Mouse (Mus musculus): ENCODE results near the gene Hk1. TPM values are rescaled to one million over a fixed set of nuclear protein-coding genes. Genes with fewer than 3 reads are reported as not detected.
"Not testable (repeated sequence)": the region's sequence is repeated elsewhere in the genome, so short reads cannot be mapped to it uniquely, and the experiment has no call there.

Hk1 gene
- total RNA-seq, 2 experiments from 2014 or later = 7.1 to 8.5 TPM

DNA sequence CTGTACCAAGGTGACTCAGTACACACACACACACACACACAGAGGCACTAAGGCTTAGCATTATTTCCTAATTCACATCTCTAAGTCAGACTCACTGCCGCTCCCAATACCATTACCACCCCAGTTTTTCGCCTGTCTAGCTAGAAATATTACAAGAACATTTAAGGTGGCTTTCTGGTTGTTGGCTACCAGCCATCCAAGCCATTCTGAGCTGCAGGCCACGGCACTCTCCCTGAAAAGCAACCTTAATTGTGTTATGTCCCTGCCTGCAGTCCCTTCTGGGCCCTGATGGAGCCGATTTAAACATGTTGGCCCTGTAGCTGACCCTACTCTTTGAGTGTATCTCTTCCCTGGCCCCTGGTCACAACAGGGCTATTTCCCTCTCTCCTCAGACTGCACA lies 37.8 kb downstream of the Hk1 start:
- DNase-seq = no peak

GRCm38 (mm10) chr10:62340991-62341390 lies 38.7 kb downstream of the Hk1 start:
- no peak for DNase-seq

- DNase-seq = peak; percentile 97
Observed at GRCm38 (mm10) chr10:62340095-62340731, 39.5 kb downstream of the Hk1 start.

DNA sequence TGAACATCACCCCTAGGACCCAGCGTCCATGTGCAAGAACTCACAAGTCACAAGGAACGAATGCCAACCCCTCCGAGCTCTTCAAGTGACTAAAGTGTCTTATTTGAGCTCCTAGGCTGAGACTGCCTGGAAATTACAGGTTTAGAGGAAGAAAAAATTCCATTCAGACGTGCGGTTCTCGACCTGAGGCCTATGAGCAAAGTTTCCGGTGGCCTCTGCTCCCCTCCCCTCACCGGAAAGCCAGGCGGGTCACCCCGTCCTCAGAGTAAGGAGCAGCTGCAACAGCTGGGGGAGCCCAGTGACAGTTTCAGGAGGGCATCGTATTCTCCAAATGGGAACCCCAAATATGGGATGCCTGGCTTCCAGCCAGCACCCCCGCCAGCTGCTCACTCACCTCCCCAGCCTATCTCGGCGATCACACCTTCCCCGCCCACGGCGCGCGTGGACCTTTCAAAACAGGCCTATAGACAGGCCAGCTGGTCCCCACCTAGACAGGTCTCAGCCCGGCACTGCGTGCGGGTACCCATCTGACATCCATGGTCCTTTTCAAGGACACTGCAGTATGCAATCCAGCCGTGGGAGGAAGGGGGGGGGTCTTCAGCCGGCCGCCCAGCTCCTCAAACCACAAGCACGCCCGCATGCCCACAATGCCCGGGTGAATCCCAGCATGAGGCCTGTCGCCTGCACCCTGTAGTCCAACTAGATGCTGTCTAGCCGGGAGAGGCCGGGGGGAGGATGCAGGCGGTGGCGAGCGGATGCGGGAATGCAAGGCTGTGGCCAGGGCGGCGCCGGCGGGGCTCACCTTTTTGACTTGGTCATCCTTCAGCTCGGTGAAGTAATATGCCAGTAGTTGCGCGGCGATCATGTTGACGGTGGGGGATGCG lies 40.3 kb downstream of the Hk1 start:
- peak; percentile 33 for DNase-seq

DNA sequence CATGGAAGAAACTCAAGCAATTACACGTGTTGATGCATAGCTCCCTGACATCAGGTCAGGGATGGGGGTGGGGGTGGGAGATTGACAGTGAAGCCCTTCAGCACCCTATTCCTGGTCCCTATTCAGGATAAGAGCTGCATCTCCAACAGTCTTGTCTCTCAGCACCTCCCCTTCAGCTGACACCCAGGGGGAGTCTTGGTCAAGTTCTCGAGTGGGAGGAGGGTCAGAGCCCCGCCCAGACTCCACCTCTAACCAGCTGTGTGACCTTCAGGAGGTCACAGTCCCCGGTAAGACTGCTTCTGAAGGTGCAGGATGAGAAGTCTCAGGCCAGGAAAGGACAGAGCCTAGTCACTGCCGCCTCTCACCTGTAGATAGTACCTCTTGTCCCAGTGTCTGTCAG lies 41.1 kb downstream of the Hk1 start:
- no peak for DNase-seq

GRCm38 (mm10) chr10:62338176-62338575 lies 41.5 kb downstream of the Hk1 start:
- no peak for DNase-seq

DNA sequence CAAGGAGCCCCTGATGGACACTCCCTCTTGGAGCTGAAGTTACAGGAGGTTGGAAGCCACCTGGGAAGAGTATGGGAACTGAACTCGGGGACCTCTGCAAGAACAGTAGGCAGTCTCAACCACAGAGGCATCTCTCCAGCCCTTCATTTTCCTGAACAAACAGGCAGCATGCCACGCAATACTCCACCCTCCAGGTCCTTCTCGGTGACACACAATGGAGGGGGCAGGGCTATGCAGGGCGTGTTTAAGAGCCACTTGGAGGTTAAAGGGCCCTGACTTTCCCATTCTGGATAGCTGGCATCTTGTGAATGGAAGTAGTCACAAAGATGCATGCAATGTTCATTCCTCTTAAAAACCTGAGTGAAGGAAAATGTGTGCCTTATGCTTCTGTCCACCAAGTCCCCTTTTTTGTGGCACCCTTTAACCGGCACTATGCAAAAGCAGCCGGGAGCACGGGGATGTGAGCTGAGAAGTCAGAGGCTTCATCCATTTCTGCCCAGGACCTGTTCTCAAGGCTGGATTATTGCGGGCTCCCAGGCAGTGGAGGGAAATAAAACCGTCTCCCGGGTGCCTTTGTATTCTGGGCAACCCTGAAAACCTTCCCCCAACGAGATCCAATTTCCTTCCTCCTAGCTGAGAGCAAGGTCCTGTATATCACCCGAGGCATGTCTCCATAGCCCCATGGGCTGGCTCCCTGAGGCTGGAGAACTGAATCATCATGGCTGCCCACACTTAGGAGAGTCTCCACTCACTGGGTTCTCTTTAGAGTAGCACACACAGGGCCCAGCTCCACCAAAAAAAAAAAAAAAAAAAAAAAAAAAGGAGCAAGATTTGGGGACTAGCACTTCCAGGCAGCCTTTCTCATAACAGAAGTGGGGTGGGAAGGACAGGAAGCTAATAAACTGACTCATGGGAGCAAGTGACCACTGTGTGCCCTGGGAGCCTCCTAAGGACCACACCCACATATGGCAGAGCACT lies 42.8 kb downstream of the Hk1 start:
- no peak for DNase-seq

DNA sequence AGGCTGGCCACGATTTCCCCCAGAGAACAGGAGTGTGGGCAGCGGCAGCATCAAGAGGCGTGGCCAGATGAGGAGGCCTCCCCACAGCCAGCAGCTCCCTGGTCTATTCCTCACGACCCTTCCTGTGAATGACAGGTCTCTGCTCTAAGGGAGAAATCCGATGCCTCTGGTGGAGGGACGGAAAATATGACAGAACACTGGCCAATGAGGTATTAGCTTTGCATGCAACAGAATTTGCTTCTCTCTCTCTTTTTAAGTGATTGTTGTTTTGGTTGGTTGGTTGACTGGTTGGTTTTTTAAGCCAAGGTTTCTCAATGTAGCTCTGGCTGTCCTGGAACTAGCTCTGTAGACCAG lies 44.3 kb downstream of the Hk1 start:
- DNase-seq = no peak

DNA sequence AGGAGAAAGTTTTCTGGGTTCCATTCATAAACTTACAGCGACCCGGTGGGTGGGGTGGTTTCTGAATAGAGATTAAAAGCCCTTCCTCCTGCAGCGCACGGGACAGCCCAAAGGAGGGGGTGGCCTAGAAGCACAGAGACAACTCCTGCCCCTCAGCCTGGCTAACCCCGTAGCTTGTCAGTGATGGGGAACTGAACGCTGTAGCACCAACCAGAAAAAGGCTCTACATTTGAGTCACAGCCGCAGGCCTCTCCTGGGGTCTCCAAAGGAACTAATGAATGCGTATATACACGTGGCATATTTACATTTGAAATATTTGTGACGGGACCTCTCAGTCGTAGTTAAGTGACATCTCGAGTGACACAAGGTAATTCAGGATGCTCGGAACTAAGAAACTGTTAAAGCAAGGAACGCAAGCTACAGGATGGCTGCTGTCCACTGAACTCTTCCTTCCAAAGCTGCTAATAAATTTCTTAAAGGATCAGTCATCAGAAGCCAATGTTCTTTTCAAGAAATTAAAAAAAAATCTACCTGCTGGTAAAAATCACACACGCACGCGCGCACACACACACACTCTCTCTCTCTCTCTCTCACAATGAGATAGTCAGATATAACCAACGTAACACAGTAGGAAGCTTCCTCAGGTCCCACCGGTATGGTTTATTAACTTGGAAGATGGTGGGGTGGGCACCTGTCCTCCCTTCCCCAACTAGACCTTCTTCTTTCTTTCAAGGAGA lies 44.9 kb downstream of the Hk1 start:
- no peak for DNase-seq

DNA sequence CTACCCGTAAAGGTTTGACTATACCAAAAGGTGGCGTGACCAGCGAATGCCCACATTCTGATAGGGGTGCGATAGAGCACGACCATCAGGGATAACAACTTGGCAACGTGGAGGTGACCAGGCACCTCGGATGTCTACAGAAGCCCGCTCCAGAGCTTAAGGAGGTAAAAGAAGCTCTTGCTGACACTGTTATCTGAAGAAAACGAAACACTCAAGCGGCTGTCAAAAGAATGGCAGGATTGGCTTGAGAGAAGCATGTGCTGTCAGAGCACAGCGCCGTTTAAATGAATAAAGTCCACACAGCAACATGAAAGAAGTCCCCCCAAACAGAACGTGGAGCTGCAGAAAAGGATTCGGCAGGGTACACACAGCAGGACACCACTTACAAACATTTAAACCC lies 46.4 kb downstream of the Hk1 start:
- no peak for DNase-seq

DNA sequence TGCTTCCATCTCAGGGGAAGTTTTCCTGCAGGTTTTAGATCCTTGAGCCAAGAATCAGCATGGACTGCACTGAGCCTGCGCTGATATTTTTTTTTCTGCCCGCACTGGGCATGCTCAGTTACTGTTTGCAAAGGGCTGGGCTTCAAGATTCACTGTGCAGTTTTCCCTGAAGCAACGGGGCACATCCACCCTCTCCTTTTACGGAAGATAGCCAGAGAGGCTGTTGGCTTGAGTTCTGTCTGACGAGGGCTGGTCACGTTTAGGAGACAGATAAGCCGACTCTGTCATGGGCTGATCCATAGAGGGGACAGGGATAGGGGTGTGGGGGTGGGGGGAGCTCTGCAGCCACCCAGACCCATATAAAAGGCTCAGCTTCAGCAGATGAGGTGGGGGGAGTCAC lies 47.2 kb downstream of the Hk1 start:
- DNase-seq = no peak

GRCm38 (mm10) chr10:62331771-62332170 lies 47.9 kb downstream of the Hk1 start:
- DNase-seq = no peak

- DNase-seq = no peak
Observed at GRCm38 (mm10) chr10:62331296-62331695, 48.4 kb downstream of the Hk1 start.

GRCm38 (mm10) chr10:62329846-62330245 lies 49.9 kb downstream of the Hk1 start:
- DNase-seq = no peak

GRCm38 (mm10) chr10:62328886-62329412 lies 50.8 kb downstream of the Hk1 start:
- no peak for DNase-seq

GRCm38 (mm10) chr10:62327572-62328317 lies 52.0 kb downstream of the Hk1 start:
- no peak for DNase-seq

DNA sequence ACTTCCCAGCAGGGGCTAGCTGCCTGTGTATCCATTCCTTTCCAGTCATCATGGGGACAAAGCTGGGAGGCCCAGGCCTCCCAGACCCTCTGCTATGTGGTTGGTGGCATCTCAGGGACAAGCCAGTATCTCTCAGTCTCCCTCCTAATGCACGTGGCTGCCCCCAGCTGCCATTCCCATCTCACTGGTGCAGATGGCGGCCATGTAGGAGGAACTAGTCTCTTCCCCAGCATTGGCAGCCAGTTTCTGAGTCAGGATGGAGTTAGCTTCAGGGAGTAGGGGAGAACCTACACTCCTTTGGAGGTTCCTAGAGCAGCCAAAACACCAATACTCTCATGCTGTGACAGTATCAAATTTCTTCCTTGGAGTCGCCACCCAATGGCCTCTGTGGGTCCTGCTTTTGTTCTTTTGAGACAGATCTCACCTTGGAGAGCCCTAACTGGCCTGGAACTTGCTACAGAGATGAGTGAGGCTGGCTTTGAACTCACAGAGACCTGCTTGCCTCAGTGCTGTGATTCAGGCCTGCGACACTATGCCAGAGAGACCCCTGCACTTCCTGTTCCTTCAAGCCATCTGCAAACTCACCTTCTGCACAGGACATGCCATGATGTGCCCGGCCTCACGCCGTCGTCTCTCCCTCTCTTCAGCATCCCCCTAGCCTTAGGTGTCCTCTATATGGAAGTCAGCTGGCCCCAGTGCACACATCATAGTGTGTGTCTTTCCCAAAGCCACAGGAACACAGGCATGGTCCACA lies 52.7 kb downstream of the Hk1 start:
- no peak for DNase-seq

DNA sequence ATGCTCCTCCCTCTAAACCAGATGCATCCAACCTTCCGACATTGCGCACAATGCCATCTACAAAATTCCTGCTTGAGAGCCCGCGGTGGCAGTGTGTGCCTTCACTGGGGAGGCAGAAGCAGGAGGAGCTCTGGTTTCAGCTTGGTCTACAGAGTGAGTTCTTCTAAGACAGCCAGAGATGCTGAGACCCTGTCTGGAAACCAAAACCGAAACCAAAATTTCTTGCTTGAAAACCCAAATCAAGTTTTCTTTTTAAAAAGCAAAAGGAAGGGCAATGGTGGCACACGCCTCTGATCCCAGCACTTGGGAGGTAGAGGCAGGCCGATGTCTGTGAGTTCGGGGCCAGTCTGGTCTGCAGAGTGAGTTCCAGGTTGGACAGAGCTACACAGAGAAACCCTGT lies 53.7 kb downstream of the Hk1 start:
- DNase-seq = no peak

DNA sequence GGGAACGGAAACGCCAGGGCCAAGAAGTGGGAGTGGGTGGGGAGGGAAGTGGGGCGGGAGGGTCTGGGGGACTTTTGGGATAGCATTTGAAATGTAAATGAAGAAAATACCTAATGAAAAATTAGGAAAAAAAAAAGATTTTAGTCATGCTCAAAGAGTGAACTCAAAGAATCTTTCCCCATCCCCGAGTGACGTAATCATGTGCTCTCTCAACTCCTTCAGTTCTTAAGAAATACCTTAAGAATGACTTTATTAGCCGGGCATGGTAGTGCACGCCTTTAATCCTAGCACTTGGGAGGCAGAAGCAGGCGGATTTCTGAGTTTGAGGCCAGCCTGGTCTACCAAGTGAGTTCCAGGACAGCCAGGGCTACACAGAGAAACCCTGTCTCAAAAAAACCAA lies 56.9 kb downstream of the Hk1 start:
- not testable (repeated sequence) for DNase-seq

DNA sequence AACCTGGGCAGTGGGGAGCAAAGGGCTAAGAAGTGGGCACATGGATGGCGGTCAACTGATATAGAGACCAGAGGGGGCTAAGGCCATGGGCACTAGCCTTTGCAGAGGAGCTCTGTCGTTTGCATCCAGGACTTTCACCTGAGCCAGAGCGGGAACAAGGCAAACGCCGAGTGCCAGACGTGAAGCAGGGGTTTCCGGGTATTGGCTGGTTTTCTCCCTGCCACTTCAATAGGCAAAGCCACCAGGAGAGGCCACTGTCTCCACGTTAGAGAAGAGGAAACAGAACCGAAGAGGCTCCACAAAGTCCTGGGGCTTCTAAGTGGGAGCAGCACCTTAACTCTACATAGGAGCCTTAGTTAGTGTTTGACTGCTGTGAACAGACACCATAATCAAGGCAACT lies 58.3 kb downstream of the Hk1 start:
- DNase-seq = no peak
